Mouse (Mus musculus) cerebellum, postnatal 36 days (tissue): Measurements from ENCODE around the gene Slit3.

ENCODE experiments used
- DNase-seq, 2 experiments: peaks; one replicate each; pipeline ENCODE4 v3.0.0; 2021 to 2022; ENCODE audit warnings: mixed read lengths in 2 of 2

The Slit3 gene

DNA sequence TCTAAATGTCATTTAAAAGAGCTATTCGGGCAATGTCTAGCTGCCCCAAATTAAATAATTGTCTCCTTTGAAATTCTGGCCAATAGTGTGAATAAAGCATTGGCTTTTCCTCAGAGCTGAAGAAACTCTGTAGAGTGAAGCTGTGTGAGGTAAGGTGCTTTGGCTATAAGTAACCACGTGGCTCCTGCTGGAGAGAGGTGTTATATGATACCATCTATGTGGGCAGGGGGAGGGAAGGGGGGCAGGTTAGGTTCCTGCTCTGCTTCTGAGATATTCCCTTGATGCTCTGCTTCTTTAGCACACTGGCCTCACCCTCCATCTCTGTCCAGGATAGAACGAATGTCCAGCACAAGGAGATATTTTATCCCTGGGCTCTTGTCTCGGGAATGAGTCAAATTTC is 242.0 kb downstream of the Slit3 start:
- no peak for DNase-seq

DNA sequence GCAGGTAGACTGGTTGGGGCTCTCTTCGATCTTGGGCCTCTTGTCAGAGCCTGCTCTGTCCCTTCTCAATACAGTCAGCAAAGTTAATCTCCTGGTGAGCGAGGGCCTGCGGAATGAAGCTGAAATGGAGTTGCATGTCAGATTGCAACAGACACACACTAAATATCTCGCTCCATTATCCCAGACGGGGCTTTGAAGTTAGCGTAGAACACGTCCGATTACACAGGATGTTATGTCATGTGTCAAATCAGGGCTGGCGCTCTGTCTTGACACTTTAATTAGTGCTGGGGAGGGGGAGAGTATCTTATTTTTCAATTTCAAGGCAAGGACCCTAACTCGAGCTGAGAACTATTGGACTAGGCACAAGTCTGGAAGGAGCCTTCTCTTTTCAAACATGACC is 243.4 kb downstream of the Slit3 start:
- DNase-seq, result no peak

DNA sequence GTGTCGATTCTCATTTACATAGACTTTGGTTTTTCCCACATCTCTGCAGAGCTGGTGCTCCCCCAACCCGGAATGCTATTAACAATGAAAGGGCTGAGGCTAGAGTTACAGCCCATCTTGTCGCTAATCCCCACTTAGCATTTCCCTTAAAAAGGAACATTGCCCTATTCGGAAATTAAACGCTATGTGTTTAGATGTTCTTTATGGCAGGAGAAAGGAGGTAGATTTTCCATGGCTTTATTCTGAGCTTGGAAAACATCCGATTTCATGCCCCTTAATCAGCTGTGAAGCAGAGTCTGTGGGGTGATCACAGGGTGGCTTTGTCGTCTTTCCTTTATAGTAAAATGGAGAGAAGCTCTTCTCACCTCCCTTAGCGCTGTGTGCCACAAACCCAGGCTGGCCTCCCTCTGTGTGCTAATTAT is 244.5 kb downstream of the Slit3 start:
- no peak for DNase-seq

DNA sequence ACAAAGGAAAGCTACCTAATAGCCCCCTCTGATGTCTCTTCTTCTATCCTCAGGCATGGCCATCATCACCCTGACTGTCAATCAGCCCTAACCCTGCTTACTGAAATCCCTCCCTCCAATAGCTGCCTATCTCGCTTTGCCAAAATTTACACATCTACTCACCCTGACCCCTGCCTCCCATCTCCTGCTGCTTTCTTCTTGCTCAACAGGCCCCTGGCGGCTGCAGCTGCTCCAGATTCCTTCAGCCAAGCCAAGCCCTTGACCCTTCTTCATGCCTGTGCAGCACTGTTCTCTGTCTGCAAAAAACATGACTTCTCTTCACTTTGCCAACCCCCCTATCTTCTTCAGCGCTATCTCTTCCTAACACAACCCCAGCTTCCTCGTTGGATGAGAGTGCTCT is 245.6 kb downstream of the Slit3 start:
- DNase-seq, result no peak

DNA sequence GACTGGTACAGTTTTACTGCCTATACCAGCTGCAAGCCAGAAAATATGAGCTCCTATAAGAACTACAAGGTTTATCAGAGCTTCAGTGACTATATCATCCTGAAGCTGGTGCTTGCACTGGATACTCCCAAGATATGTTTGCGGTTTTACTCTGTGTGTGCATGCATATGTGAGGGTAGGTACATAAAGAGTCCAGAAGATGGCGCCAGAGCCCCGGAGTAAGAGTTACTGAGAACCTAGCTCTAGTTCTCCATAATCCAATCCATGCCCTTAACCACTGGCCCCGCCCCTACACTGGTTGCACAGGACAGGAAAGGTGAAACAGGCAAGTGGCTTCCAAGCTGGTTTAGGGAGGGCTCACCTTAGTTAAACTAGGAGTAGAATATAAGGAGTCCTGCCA is 246.2 kb downstream of the Slit3 start:
- no peak for DNase-seq

DNA sequence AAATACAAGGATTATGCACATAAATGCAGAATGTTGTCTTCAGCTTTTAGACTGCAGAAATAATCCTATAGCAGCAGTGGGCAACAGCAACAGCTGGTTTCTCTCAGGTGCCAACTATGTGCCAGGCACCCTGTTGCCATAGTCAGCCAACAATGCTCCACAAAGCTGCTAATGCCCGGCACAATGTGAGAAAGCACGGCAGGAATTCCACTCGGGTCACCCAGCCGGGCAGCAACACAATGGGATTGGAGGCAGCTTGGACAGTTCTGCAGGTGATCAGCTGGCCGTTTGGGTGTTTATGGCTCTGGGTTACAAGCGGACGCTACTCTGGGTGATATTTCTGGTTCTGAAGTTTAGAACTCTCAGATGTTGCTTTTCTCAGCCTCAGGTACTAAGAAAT is 248.9 kb downstream of the Slit3 start:
- peak; percentile 14 to 21 for DNase-seq

DNA sequence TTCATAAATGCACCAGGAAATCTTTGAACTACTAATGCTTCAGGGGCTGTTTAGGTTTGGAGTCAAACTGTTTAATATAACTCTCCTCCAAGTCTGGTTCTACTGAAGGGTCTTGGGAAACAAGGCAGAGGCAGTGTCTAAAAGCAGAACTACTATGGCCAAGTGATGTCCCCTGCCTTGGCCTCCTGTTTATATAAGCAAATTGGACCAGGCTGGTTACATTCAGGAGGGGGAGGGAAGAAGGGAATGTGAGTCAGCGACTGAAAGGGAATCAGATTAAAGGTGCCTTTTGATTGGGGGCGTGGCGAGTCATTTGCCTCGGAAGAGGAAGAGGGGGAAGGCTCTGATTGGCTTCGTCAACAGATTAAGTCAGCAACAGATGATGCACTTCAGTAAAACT is 249.7 kb downstream of the Slit3 start:
- no peak for DNase-seq

DNA sequence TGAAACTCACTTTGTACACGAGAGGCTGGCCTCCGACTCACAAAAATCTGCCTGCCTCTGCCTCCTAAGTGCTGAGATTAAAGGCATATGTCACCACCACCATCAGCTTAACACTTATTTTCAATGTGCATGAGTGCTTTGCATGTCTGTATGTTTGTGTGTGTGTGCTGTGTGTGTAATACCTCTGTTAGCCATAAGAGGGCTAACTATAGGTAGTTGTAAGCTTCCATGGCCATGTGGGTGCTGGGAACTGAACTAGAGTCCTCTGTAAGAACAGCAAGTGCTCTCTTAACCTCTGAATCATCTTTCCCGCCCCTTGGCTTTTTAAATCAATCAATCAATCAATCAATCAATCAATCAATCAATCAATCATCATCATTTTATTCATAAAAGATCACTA is 251.4 kb downstream of the Slit3 start:
- DNase-seq, result no peak

DNA sequence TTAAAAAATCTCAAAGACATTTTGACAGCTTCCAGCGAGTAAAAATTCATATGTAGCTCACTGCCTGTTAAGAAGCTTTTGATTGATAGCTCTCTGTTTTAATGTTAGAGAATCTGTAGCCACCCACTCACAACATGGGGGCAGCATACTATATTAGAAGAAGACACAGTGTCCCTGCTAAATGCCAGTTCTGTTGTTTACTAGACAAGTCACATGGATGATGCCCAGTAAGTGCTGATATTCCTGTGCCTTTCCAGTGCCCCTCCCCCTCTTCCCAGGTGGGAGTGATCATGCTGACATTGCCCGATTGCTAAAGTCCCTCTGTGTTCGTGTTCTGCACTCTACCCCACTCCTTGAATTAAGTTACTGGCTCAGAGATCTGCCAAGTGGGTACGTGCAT is 254.0 kb downstream of the Slit3 start:
- DNase-seq, result no peak

DNA sequence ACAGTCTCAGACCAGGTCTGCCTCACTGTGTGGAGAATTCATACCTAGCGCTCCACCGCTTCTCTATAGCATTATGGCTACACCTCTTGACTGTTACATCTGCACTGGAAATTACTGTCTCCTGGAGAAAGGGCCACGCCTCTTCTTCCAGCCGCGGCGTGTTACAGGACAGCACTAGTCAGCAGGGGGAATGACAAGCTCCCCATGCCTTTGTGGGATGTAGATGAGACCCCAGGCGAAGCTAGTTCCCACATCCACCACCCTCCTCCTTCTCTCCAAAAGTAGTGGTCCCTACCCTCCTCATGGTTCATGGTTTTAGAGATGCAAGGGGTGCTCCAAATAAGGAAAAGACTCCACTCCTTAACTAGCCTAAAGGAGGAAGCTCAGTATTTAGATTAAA is 257.8 kb downstream of the Slit3 start:
- DNase-seq, result no peak

DNA sequence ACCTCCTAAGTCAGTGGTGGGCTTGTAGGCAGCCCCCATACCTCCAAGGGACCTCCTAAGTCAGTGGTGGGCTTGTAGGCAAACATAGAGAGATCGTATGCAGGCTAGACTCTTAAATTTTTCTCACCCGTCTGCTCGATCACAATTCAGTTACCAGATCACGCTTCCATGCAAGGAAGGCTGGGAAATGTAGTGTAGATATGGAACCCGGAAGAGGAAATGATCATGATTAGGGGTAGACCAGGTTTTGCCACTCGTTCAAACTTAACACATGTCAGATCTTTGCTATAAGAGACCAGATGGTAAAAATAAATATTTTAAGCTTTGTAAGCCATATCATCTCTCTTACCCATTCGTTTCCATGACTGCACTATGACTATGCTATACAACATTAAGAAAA is 258.4 kb downstream of the Slit3 start:
- DNase-seq, result no peak

DNA sequence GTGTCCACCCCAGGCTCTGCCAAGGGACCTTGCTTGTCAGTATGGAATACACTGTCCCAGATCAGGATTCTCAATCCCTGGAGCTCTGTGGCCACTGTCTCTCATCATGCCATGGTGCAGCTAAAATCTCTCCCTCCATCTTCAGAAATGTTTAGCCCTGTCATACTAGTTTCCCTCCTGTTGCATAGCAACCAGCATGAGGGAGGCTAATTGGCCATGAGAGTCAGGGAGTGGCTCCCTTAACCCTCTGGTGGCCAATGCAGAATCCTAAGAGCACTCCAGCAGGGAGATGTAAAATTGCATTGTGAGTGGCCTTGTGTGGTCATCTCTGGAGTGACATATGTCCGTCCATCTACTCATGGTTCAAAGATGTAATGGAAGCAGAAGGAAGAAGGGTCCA is 259.7 kb downstream of the Slit3 start:
- DNase-seq, result no peak

DNA sequence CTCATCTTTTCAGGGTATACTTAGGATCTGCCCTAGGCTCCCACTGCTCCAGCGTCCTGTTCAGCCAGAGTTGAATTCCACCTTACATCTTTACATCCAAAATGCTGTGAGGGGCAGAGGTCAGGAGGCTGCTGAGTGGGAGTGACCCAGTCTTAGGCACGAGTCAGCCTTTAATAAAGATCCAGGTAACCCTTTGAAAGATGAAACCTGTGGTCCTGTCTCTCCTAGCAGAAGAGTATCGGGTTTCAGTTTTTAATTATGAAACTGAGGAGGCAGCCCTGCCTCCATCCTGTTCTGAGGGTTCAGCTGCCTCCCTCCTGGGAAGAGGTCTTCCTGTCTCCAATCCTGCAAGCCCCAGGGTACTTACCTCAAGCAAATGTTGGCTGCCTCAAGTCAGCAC is 264.4 kb downstream of the Slit3 start:
- DNase-seq, result no peak

DNA sequence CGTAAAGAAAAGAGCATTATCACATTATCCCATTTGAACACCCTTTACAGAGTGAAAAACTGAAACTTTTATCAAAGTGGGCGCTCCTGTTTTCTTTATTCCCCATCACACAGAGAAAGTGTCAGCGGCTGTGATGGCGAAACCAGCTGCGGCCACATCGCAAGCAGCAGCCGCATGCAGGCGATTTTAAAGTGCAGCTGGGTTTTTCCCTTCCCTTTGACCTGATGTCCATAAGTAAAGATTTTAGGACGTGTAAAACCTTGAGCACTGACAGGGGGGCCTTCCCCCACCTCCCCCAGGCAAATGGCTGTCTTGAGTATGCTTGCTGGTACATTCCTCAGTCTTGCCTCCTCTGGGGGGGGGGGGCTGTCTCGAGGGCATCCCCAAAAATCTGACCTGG is 266.8 kb downstream of the Slit3 start:
- DNase-seq, result no peak

DNA sequence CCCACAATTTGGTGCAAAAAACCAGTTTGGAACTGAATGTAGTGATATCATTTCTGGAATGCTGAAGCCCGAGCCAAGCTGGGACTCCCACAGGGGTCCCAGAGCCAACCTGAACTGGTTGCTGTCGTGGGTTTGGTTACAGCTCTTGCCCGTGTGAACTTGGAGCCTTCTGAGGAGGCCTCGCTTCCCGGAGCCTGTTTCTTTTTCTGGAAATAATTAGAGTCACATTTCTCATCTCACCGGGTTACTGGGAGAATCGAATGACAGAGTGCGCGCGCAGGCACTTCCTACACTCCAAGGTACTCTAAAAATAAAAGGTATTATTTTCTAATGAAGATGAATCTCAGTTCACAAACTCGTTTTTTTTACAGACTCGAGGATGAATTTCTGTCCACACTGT is 267.4 kb downstream of the Slit3 start:
- DNase-seq, result no peak

DNA sequence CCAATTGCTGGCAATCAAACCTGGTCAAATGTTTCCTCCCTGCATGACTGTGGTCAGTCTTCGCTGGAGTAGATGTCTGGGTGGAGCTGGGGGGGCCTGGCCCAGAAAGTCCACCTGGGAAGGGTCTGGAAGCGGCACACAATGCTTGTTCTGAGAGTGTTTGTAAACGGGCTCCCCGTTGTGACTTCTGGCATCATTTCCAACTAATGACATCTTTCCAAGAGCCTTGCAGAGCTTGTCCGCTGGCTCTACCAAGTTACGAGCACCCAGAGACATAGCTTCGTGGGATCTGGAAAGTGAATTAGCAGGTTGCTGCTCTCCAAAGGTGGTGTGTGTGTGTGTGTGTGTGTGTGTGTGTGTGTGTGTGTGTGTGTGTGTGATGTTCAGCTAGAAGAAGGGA is 268.3 kb downstream of the Slit3 start:
- DNase-seq, result peak; percentile 40 to 55

DNA sequence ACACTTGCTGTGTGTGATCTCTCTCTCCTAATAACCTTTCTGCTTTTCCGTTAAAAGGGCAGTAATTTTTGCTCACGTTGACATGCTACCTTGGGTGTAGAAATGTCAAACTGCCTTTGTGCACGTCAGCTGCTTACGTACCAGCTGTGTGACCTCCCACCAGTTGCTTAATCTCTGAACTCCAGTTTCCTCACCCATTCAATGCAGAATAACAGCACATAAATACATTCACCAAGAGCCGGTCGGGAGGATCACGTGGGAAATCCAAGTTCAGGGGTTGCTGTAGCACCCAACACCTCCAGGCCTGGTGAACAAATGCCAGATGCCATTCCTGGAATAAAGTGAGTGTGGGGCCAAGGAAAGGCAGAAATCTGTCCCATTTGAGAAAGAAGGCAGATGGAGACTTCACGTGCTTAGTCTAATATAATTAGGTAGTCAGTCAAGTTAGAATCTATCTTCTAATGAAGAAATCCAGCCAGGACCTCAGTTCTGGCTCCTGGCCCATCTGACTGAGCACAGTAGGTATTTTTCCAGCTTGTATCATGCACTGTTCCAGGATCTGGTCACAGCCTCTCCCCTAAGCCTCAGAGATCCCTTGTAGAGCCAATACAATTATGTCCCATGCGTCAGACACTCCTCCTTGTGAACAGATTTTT is 268.9 kb downstream of the Slit3 start:
- no peak for DNase-seq

DNA sequence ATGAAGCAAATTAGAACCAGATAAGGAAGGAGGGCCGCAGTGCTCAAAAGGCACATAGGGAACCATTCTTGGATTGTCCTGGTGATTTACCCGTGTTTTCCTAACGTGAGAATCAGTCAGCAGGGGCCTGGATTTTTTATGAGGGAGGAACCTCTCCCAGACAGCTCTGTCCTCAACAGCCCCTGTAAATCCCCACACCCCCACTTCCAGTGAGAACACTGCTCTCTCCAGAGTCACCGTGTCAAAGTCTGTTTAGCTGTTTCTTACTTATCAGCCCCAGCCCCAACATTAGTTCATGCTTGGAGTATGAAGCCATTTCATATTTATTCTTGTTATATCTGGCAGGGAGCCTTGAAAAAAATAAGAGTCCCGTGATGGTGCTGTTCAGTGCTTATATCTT is 272.8 kb downstream of the Slit3 start:
- no peak for DNase-seq

DNA sequence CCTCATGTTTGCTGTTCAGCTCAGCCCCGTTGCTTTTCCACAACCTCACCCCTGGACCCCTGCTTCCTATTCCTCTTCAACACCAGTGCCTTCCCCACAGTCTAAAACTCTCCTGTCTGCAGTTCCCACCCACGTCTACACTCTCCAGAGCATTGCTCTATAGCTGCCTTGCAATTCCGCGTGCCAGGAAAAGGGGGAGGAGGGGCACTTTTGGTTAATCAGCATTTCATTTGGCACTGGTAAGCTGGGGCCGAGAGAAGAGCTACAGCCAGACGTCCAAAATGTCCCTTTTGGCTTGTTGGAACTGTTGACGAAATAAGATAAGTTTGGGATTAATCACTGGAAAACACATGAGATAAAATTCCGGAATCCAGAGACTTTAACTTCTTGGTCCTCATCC is 274.4 kb downstream of the Slit3 start:
- DNase-seq, result no peak

DNA sequence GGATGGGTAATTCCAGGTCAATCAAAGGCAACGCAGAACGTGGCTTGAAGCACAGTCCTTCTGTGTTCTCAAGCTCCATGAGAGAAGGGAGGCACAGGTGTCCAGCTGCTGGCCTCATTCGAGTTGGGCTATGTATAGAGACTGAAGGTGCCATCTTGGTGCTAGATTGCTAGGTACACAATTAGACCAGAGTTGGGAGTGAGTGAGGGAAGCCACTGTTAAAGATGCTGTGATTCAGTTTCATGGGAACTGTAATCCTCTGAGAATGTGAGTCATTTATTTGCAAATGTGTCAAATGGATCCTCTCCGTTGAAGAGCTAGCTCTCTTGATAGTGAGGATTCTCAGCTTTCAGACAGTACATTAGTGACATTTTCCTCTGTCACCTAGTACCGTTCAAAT is 277.3 kb downstream of the Slit3 start:
- no peak for DNase-seq

DNA sequence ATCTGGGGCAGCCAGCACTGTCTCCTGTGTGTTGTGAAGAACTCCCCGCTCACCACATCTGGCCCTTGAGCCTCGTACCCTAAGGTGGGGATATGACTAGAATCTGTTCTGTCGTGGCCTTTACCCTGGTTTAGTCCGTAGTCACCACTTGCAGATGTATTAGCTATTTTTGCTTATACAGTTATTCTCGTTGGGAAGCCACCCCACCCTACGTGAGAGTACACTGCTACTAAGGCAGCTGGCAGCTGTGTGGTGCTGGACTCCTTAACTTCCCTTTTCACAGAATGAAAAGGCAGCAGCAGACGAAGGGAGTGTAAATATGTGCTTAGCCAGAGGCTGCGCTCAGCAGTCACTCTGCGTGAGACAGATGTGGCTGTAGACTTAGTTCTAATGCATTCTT is 282.5 kb downstream of the Slit3 start:
- DNase-seq, result no peak

DNA sequence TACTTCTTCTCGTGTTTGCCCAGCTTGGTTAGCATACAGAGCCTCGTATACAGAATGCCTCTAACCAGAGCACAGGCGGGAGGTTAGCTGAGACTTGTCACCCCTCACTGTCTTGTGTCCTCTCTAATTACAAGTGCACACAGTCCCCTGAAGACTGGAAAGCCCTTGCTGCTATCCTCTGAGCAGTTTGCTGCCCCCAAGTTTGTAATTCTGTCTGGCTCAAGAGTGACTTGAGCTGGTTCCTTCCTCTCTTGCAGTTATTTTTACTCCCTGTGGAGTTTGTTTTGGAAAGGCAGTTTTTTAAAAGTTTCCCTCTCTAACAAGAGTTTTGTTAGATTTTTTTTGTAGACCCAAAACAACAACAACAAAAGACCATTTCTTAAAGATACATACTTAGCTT is 285.0 kb downstream of the Slit3 start:
- DNase-seq, result no peak

DNA sequence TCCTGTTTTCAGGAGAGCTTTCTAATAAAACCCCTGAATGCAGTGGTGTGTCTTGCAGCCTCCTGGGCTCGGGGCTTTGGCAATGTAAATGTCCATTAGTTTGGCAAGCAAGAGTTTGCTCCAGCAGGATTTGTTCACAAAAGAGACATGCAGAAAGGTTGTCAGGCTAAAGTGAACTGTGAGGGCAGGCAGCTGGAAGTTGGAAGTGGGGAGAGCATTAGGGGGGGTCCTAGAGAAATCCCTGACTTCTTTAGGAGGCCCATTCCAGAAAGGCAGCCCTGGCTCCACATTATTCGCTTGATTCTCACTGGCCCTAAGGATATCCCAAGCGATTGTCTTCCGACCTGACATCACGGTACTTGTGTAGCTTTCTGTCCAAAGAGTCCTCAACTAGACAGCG is 285.5 kb downstream of the Slit3 start:
- no peak for DNase-seq

DNA sequence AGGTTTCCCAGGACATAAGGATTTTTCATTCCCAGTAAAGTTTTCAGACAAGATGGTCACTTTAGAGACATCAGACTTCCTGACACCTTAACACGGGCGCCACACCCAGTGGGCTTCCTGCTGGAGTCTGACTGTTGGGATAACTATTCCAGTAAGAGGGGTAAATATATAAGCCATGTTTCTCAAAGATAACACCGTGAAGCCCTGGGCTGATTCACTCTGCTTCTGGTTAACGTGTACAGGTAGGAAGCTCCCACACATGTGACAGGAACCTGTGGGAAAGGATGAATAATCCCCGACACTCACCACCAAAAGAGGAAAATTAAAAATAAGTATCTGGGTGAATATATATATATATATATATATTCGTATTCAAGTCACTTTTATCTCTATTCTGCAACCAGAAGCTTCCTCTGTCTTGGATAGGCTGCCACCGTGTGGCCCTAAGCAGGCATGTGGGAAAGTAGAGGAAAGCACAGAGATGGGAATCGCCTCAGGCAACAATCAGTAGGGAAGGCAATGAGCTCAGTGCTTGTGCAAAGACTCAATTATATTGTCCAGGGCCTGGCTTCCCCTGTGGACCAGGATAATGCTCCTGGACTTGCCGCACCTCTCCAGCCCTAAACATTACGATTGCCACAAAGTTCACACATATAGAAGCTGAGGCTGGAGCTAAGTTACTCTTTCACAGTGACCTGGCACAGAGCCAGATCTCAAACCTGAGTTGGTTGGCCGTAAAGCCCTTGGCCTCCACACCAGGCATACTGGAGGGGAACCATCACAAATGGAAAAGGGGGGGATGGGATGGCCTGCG is 286.5 kb downstream of the Slit3 start:
- peak; percentile 78 to 83 for DNase-seq

DNA sequence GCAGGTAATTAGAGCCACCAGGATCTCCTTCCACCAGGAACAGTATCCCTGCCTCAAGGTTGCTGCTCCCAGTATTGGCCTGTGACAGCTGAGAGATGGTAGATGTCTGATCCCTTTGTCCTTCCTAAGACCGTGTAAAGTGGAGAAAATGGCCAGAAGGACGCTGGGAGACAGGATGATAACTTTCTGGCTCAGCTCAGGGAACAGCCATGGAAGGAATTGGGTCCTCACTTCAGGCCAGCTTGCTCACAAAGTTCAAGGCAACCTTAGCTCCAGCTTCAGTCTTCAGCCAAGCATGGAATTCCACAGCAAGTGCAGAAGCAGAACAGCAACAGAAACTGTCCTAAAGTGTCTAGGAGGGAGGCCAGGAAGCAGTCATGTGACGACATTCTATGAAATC is 289.4 kb downstream of the Slit3 start:
- DNase-seq, result no peak
